Mouse (Mus musculus) G1E (cell line): ENCODE data around the gene Lrch1.

Experiments used
- CTCF ChIP-seq: IDR thresholded peaks from 2 replicates; pipeline ENCODE4 v1.5.1; 2012; ENCODE audit warnings: low read depth, low read length, inconsistent platforms, mixed read lengths
- GATA1 ChIP-seq: IDR thresholded peaks from 2 replicates; pipeline ENCODE4 v1.6.1; 2012; ENCODE audit warnings: borderline replicate concordance, low read length, inconsistent platforms, mixed read lengths
- TAL1 ChIP-seq: conservative IDR thresholded peaks from 2 replicates; pipeline ENCODE4 v1.6.1; 2012; ENCODE audit warnings: low read depth, low read length, inconsistent platforms, mixed read lengths

DNA sequence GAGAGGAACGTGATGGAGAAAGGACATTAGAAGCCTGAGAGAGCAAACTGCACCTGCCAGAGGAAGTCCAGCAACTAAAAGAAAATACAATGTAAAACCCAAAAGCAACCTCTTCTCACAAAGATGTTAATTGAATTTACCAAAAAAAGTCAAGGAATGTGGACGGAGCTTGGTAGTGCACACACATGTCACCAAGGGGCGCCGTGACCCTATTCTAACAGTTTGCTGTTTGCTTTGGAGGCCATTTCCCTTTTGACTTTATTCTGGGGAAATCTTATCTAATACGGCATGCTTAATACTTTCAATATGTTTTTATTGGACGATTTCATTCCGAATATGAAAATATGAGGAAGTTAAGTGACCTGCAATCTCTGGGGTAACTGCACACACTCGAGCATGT is 158.9 kb downstream of the Lrch1 start:
- TF ChIP-seq CTCF (no peak), TAL1 (no peak), GATA1 (no peak)
